In the genomic region with DNA sequence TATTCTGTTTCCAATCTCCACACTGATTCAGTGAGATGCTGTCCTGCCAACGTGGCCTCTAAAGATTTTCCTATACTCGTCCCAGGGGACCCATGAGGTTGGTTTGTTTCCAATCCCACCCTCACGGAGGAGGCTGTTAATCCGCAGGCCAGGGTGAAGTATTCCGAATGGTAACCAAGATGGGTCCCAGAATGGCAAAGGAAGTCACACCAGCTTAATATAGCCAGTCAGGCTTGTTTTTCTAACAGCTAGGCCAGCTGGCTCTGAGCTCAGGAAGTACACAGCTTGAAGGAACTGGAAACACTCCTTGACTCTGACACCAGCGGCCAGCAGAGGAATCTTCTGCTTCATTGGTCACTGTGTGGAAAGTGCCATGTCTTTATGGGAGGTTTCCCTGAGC, we compare ENCODE assay signal across 1 mouse cellular context.
TF ChIP-seq lines count a peak whose summit lies in the region.

No protein-coding gene starts in this region.

TF ChIP-seq in CH12.LX, 34 proteins besides CTCF, POLR2A, EP300 and RAD21 (continued from another document):
- TF ChIP-seq MAX (IDR thresholded peaks at IDR 0.05; ENCODE audit: low read length) (peak; percentile 43), SMC3 (IDR thresholded peaks at IDR 0.05; ENCODE audit: low read depth, low read length) (0 out of 2 replicates have a peak, but pooled peaks have one; percentile 5), KAT2A (IDR thresholded peaks at IDR 0.05; ENCODE audit: insufficient replicate concordance, low read length) (no peak), TCF12 (IDR thresholded peaks at IDR 0.05; ENCODE audit: low read depth, low read length) (peak; percentile 29; the same call in 1 of the 2 replicates), MYC (IDR thresholded peaks at IDR 0.05; ENCODE audit: low read depth, low read length) (peak; percentile 33; the same call in 1 of the 2 replicates), BHLHE40 (IDR thresholded peaks at IDR 0.05; ENCODE audit: low read depth, low read length) (peak; percentile 28; the same call in 1 of the 2 replicates), ZMIZ1 (IDR thresholded peaks at IDR 0.05; ENCODE audit: low read depth, low read length) (no peak), MXI1 (IDR thresholded peaks at IDR 0.05; ENCODE audit: low read depth, low read length) (0 out of 2 replicates have a peak, but pooled peaks have one; percentile 30), NELFE (IDR thresholded peaks at IDR 0.05; ENCODE audit: low read depth, low read length) (no peak)
